Mouse (Mus musculus) liver, embryonic 12.5 days (tissue): ENCODE results near the gene Zdhhc14. TPM values are rescaled to one million over a fixed set of nuclear protein-coding genes. Genes with fewer than 3 reads are reported as not detected.

Experiments
- ATAC-seq: fragments of 200-750 bp; cut with Nextera tagmentation; 2 replicates; pipeline ENCODE4 v1.8.0; 2017; ENCODE audit warnings: moderate number of reproducible peaks, mild to moderate bottlenecking, moderate library complexity
- H3K27ac ChIP-seq: fragments of 300-500 bp; sonication (generic); 2 replicates; pipeline ENCODE4 v1.5.1; 2016; ENCODE audit warnings: mild to moderate bottlenecking
- H3K27me3 ChIP-seq: fragments of 300-500 bp; sonication (generic); replicated peaks from 2 replicates; pipeline ENCODE4 v1.6.1; 2016; ENCODE audit warnings: mild to moderate bottlenecking, moderate library complexity
- H3K36me3 ChIP-seq: fragments of 300-500 bp; sonication (generic); 2 replicates; pipeline ENCODE4 v1.6.1; 2016; ENCODE audit warnings: mild to moderate bottlenecking, moderate library complexity
- H3K4me1 ChIP-seq: fragments of 300-500 bp; sonication (generic); 2 replicates; pipeline ENCODE4 v1.6.1; 2016
- H3K4me2 ChIP-seq: fragments of 300-500 bp; sonication (generic); 2 replicates; pipeline ENCODE4 v1.6.1; 2016; ENCODE audit warnings: mild to moderate bottlenecking, moderate library complexity
- H3K4me3 ChIP-seq: fragments of 300-500 bp; sonication (generic); 2 replicates; pipeline ENCODE4 v1.5.1; 2016; ENCODE audit warnings: mild to moderate bottlenecking, moderate library complexity
- H3K9ac ChIP-seq: fragments of 300-500 bp; sonication (generic); 2 replicates; pipeline ENCODE4 v1.6.1; 2016; ENCODE audit warnings: mild to moderate bottlenecking, moderate library complexity
- H3K9me3 ChIP-seq: fragments of 300-500 bp; sonication (generic); replicated peaks from 2 replicates; pipeline ENCODE4 v1.6.1; 2016; ENCODE audit warnings: mild to moderate bottlenecking, moderate library complexity
- WGBS: fragments of 180-500 bp; shearing (Covaris S2); methylation state at CpG from one replicate; pipeline ENCODE4 v1.1.7; 2016; ENCODE audit not compliant: insufficient replicate concordance; 5-methylcytosine and 5-hydroxymethylcytosine counted together
- polyA plus RNA-seq: library from polyadenylated mRNA; unstranded; fragments of >200 nt; fragmentation: Nextera tagmentation; extraction: Ambion mirVana; gene quantifications from 2 replicates; pipeline ENCODE4 v1.2.1, GENCODE M21; 2016

Gene Zdhhc14
- polyA plus RNA-seq, 1 experiment from 2014 or later = 10.6 TPM

- H3K9me3 ChIP-seq = 0 out of 2 replicates have a peak, but pooled peaks cover 7% of the 10 kb centered on the region
- H3K4me3 ChIP-seq = no peak overlapping the region
- H3K9ac ChIP-seq = no peak overlapping the region
- peaks cover 47% of the 10 kb centered on the region for H3K4me1 ChIP-seq
- H3K36me3 ChIP-seq = peaks cover 2% of the 10 kb centered on the region; the same call in 1 of the 2 replicates
- H3K27me3 ChIP-seq = no peaks in the 10 kb centered on the region
- H3K4me2 ChIP-seq = no peak overlapping the region
- no peak overlapping the region for H3K27ac ChIP-seq
- ATAC-seq = no peak
- 57% methylated on average over 9 of the region's 9 CpGs for WGBS
These were observed 4.2 kb upstream of the Zdhhc14 start for GRCm38 (mm10) chr17:5488156-5488555.

DNA sequence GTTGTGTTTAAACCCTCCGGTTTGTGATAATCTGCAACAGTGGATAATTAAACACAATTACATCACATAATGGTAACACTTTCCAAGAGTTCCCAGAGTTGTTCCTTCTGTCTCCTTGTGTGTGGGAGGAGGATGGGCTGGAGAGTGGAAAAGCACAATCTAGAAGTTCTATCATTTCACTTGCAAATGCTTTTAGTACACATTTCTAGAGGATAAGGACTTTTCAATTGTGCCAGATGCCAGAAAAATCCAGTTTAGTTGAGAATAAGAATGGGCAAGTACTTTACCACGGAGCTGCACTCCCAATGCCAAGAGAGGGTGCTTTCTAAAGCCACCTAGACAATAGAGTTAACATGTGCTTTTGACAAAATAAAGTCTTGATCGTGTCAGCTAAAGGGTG, 2.0 kb upstream of the Zdhhc14 start:
- 71% methylated on average over 3 of the region's 3 CpGs for WGBS

GRCm38 (mm10) chr17:5491031-5491800, 1.1 kb upstream of the Zdhhc14 start:
- peak overlapping the region; percentile 95 for H3K4me3 ChIP-seq
- WGBS = under 1% methylated on average over 29 of the region's 29 CpGs
- peak overlapping the region; percentile 98 for H3K27ac ChIP-seq
- H3K9me3 ChIP-seq = no peaks in the 10 kb centered on the region
- H3K27me3 ChIP-seq = no peaks in the 10 kb centered on the region; the same call in 1 of the 2 replicates
- peaks cover 58% of the 10 kb centered on the region for H3K4me1 ChIP-seq
- peaks cover 16% of the 10 kb centered on the region for H3K36me3 ChIP-seq
- ATAC-seq = peak; percentile 81
- H3K4me2 ChIP-seq = peak overlapping the region; percentile 95
- peak overlapping the region; percentile 98 for H3K9ac ChIP-seq

More for the DNA sequence above, 2.0 kb upstream of the Zdhhc14 start:
- Histone ChIP-seq H3K36me3 (peaks cover 8% of the 10 kb centered on the region), H3K27ac (peak overlapping the region; percentile 98), H3K27me3 (no peaks in the 10 kb centered on the region; the same call in 1 of the 2 replicates), H3K9me3 (0 out of 2 replicates have a peak, but pooled peaks cover 3% of the 10 kb centered on the region), H3K4me3 (no peak overlapping the region), H3K4me2 (peak overlapping the region; percentile 95), H3K9ac (no peak overlapping the region), H3K4me1 (peaks cover 54% of the 10 kb centered on the region)
- no peak for ATAC-seq

GRCm38 (mm10) chr17:5492746-5493160, 396 bp downstream of the Zdhhc14 start:
- ATAC-seq = peak; percentile 69
- no peaks in the 10 kb centered on the region for H3K9me3 ChIP-seq
- H3K9ac ChIP-seq = peak overlapping the region; percentile 98
- H3K27me3 ChIP-seq = no peaks in the 10 kb centered on the region; the same call in 1 of the 2 replicates
- H3K36me3 ChIP-seq = peaks cover 23% of the 10 kb centered on the region
- under 1% methylated on average over 45 of the region's 48 CpGs for WGBS
- H3K4me2 ChIP-seq = peak overlapping the region; percentile 95
- H3K4me3 ChIP-seq = peak overlapping the region; percentile 95
- peaks cover 60% of the 10 kb centered on the region for H3K4me1 ChIP-seq
- H3K27ac ChIP-seq = peak overlapping the region; percentile 98

DNA sequence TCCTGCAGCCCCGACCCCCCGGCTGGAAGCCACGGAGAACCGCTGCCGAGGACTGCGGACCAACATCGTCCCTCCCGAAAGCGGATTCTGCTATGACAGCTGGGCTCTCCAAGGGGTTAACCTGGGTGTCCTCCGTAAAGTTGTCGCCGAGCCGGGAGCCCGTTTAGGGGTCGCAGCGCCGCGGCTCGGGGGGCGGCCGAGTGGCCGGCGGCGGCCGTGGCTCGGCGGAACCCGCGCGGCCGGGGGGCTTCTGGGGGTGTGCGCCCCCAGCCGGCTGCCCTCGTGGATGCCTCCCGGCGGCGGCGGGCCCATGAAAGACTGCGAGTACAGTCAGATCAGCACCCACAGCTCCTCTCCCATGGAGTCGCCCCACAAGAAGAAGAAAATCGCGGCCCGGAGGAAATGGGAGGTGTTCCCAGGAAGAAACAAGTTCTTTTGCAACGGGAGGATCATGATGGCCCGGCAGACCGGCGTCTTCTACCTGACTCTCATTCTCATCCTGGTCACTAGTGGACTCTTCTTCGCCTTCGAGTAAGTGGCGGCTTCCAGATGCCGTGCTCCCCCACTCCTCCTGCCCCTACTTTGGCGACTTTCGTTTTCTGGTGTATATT, 909 bp downstream of the Zdhhc14 start:
- Histone ChIP-seq H3K27ac (peak overlapping the region; percentile 98), H3K4me2 (peak overlapping the region; percentile 95), H3K4me1 (peaks cover 60% of the 10 kb centered on the region), H3K27me3 (no peaks in the 10 kb centered on the region; the same call in 1 of the 2 replicates), H3K4me3 (peak overlapping the region; percentile 95), H3K36me3 (peaks cover 29% of the 10 kb centered on the region), H3K9ac (peak overlapping the region; percentile 98), H3K9me3 (no peaks in the 10 kb centered on the region)
- WGBS = 3% methylated on average over 53 of the region's 53 CpGs
- ATAC-seq = no peak

DNA sequence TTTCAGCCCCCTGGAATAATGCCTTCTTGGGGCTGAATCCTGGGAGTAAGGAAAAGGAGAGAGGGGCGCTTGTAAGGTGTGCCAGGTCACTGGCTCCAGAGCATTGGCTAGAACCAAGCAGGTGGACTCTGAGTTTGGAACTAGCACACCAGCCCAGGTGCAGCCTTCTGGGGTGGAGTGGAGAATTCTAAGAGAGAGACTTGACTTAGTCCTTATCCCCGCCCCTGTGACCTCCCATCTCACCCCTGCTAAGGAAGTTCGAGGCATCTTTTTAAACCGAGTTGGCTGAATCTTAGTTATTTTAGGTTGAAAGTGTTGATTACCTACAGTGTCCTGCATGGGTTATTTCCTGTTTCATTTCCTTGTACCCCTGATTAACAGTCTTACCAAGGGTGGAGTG, 1.5 kb downstream of the Zdhhc14 start:
- ATAC-seq = no peak
- WGBS = 11% methylated on average over 4 of the region's 4 CpGs
- Histone ChIP-seq H3K27ac (peak overlapping the region; percentile 98), H3K4me3 (peak overlapping the region; percentile 95), H3K27me3 (no peaks in the 10 kb centered on the region; the same call in 1 of the 2 replicates), H3K4me2 (peak overlapping the region; percentile 95), H3K9me3 (no peaks in the 10 kb centered on the region), H3K4me1 (peaks cover 66% of the 10 kb centered on the region), H3K9ac (peak overlapping the region; percentile 98), H3K36me3 (peaks cover 30% of the 10 kb centered on the region)

DNA sequence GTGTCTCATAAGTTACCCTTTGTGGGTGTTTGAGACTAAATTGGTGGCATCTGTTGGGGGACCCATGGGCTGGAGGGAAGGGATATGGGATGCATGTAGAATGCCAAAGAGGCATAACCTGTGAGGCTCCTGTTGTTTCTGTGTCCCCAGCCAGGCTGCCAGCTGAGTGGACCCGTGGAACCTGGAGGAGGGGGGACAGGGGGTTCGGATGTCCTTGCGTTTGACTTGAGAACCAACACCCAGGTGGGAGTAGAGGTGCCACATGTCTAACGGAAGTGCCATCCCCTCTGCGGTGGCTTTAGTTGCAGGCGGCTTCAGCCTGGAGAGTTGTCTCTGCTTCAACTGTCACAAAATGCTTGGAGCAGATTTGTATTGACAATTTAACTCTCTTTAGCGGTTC, 2.5 kb downstream of the Zdhhc14 start:
- H3K4me3 ChIP-seq = peak overlapping the region; percentile 95
- WGBS = 78% methylated on average over 7 of the region's 7 CpGs
- H3K27me3 ChIP-seq = no peaks in the 10 kb centered on the region; the same call in 1 of the 2 replicates
- peaks cover 76% of the 10 kb centered on the region for H3K4me1 ChIP-seq
- no peak for ATAC-seq
- no peaks in the 10 kb centered on the region for H3K9me3 ChIP-seq
- H3K4me2 ChIP-seq = peak overlapping the region; percentile 95
- H3K9ac ChIP-seq = peak overlapping the region; percentile 98
- H3K36me3 ChIP-seq = peaks cover 30% of the 10 kb centered on the region
- 0 out of 2 replicates have a peak overlapping the region, but pooled peaks have one; percentile 3 for H3K27ac ChIP-seq

- Histone ChIP-seq H3K27me3 (no peaks in the 10 kb centered on the region; the same call in 1 of the 2 replicates), H3K9me3 (no peaks in the 10 kb centered on the region), H3K4me3 (no peak overlapping the region), H3K4me2 (peak overlapping the region; percentile 51; the same call in 1 of the 2 replicates), H3K36me3 (peaks cover 33% of the 10 kb centered on the region), H3K9ac (0 out of 2 replicates have a peak overlapping the region, but pooled peaks have one; percentile 24), H3K27ac (peak overlapping the region; percentile 76; the same call in 1 of the 2 replicates), H3K4me1 (peaks cover 76% of the 10 kb centered on the region)
- 84% methylated on average over 8 of the region's 8 CpGs for WGBS
- no peak for ATAC-seq
These were observed 5.3 kb downstream of the Zdhhc14 start for GRCm38 (mm10) chr17:5497695-5498094.

DNA sequence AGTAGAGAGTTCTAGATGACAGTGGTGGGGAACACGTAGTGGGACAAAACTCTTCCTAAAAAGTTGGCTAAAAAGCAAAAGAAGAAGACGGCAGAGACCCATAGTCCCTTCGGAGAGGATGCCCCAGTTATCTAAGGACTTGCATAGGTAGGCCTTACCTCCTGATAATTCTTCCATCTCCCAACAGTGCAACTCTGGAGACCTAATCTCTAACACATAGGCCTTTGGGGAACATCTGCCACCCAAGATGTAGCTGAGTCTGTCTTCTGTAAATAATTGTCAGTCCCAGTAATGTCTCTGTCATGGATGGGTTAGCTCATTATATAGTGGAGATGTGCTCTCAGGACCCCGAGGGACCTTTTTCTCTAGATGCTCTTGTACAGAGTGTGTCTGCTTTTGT, 6.6 kb downstream of the Zdhhc14 start:
- peak; percentile 89 for ATAC-seq
- WGBS = 54% methylated on average over 4 of the region's 4 CpGs
- H3K36me3 ChIP-seq = peaks cover 33% of the 10 kb centered on the region
- H3K4me3 ChIP-seq = 0 out of 2 replicates have a peak overlapping the region, but pooled peaks have one; percentile 2
- peak overlapping the region; percentile 50 for H3K9ac ChIP-seq
- peak overlapping the region; percentile 76 for H3K27ac ChIP-seq
- no peaks in the 10 kb centered on the region; the same call in 1 of the 2 replicates for H3K27me3 ChIP-seq
- peaks cover 82% of the 10 kb centered on the region for H3K4me1 ChIP-seq
- no peaks in the 10 kb centered on the region for H3K9me3 ChIP-seq
- H3K4me2 ChIP-seq = peak overlapping the region; percentile 51

- Histone ChIP-seq H3K9ac (peak overlapping the region; percentile 54), H3K27me3 (no peaks in the 10 kb centered on the region), H3K9me3 (no peaks in the 10 kb centered on the region), H3K4me1 (peaks cover 82% of the 10 kb centered on the region), H3K27ac (peak overlapping the region; percentile 97), H3K36me3 (0 out of 2 replicates have a peak, but pooled peaks cover 4% of the 10 kb centered on the region), H3K4me2 (peak overlapping the region; percentile 74), H3K4me3 (0 out of 2 replicates have a peak overlapping the region, but pooled peaks have one; percentile 14)
- WGBS = 44% methylated on average over 8 of the region's 8 CpGs
- ATAC-seq = peak; percentile 16; the same call in 1 of the 2 replicates
These were observed 11.8 kb downstream of the Zdhhc14 start for GRCm38 (mm10) chr17:5503981-5504760.

GRCm38 (mm10) chr17:5504969-5505368, 12.6 kb downstream of the Zdhhc14 start:
- Histone ChIP-seq H3K27me3 (no peaks in the 10 kb centered on the region), H3K27ac (peak overlapping the region; percentile 97), H3K4me1 (peaks cover 82% of the 10 kb centered on the region), H3K4me3 (peak overlapping the region; percentile 15; the same call in 1 of the 2 replicates), H3K4me2 (peak overlapping the region; percentile 74), H3K36me3 (0 out of 2 replicates have a peak, but pooled peaks cover 3% of the 10 kb centered on the region), H3K9me3 (no peaks in the 10 kb centered on the region), H3K9ac (peak overlapping the region; percentile 71)
- no peak for ATAC-seq
- WGBS = 30% methylated on average over 4 of the region's 4 CpGs
